Mouse (Mus musculus): ENCODE results near the gene Plekhm2.

Gene Plekhm2

GRCm38 (mm10) chr4:141625774-141626550 is 38.7 kb downstream of the Plekhm2 start:
- no peak for TF ChIP-seq GATA4 (IDR thresholded peaks at IDR 0.05; ENCODE audit: insufficient replicate concordance, low read length)

- TF ChIP-seq GATA4 (IDR thresholded peaks at IDR 0.05; ENCODE audit: insufficient replicate concordance, low read length): no peak
These were observed 39.5 kb downstream of the Plekhm2 start for GRCm38 (mm10) chr4:141624983-141625773.

- TF ChIP-seq GATA4 (IDR thresholded peaks at IDR 0.05; ENCODE audit: insufficient replicate concordance, low read length): no peak
These were observed 40.6 kb downstream of the Plekhm2 start for GRCm38 (mm10) chr4:141624134-141624533.

GRCm38 (mm10) chr4:141623666-141624065 is 41.0 kb downstream of the Plekhm2 start, which contains the start of gene Slc25a34:
Gene Slc25a34 (minus strand): TSS chr4:141623821.
- no peak for TF ChIP-seq GATA4 (IDR thresholded peaks at IDR 0.05; ENCODE audit: insufficient replicate concordance, low read length)

GRCm38 (mm10) chr4:141623037-141623436 is 41.7 kb downstream of the Plekhm2 start:
- no peak for TF ChIP-seq GATA4 (IDR thresholded peaks at IDR 0.05; ENCODE audit: insufficient replicate concordance, low read length)

GRCm38 (mm10) chr4:141622580-141622979 is 42.1 kb downstream of the Plekhm2 start:
- no peak for TF ChIP-seq GATA4 (IDR thresholded peaks at IDR 0.05; ENCODE audit: insufficient replicate concordance, low read length)

GRCm38 (mm10) chr4:141622091-141622490 is 42.6 kb downstream of the Plekhm2 start:
- no peak for TF ChIP-seq GATA4 (IDR thresholded peaks at IDR 0.05; ENCODE audit: insufficient replicate concordance, low read length)

- TF ChIP-seq GATA4 (IDR thresholded peaks at IDR 0.05; ENCODE audit: insufficient replicate concordance, low read length): no peak
These were observed 43.4 kb downstream of the Plekhm2 start for GRCm38 (mm10) chr4:141621297-141621696.

- no peak for TF ChIP-seq GATA4 (IDR thresholded peaks at IDR 0.05; ENCODE audit: insufficient replicate concordance, low read length)
These were observed 45.3 kb downstream of the Plekhm2 start for GRCm38 (mm10) chr4:141619299-141619883.

GRCm38 (mm10) chr4:141618565-141619243 is 46.0 kb downstream of the Plekhm2 start, which contains the start of gene Tmem82:
Gene Tmem82 (minus strand): TSS chr4:141618633.
- no peak for TF ChIP-seq GATA4 (IDR thresholded peaks at IDR 0.05; ENCODE audit: insufficient replicate concordance, low read length)

- no peak for TF ChIP-seq GATA4 (IDR thresholded peaks at IDR 0.05; ENCODE audit: insufficient replicate concordance, low read length)
These were observed 46.7 kb downstream of the Plekhm2 start for GRCm38 (mm10) chr4:141617863-141618564.

- TF ChIP-seq GATA4 (IDR thresholded peaks at IDR 0.05; ENCODE audit: insufficient replicate concordance, low read length): no peak
These were observed 47.4 kb downstream of the Plekhm2 start for GRCm38 (mm10) chr4:141617299-141617698.

GRCm38 (mm10) chr4:141616811-141617210 is 47.9 kb downstream of the Plekhm2 start:
- TF ChIP-seq GATA4 (IDR thresholded peaks at IDR 0.05; ENCODE audit: insufficient replicate concordance, low read length): no peak

- no peak for TF ChIP-seq GATA4 (IDR thresholded peaks at IDR 0.05; ENCODE audit: insufficient replicate concordance, low read length)
These were observed 49.8 kb downstream of the Plekhm2 start for GRCm38 (mm10) chr4:141614946-141615345.
